Mouse (Mus musculus) right cerebral cortex, adult 2 months (tissue): ENCODE results near the gene Ptpru.

Experiments
- DNase-seq, 2 experiments: peaks; one replicate each; pipeline ENCODE4 v3.0.0; 2021 to 2022; ENCODE audit warnings: low spot score in 2 of 2

The Ptpru gene

DNA sequence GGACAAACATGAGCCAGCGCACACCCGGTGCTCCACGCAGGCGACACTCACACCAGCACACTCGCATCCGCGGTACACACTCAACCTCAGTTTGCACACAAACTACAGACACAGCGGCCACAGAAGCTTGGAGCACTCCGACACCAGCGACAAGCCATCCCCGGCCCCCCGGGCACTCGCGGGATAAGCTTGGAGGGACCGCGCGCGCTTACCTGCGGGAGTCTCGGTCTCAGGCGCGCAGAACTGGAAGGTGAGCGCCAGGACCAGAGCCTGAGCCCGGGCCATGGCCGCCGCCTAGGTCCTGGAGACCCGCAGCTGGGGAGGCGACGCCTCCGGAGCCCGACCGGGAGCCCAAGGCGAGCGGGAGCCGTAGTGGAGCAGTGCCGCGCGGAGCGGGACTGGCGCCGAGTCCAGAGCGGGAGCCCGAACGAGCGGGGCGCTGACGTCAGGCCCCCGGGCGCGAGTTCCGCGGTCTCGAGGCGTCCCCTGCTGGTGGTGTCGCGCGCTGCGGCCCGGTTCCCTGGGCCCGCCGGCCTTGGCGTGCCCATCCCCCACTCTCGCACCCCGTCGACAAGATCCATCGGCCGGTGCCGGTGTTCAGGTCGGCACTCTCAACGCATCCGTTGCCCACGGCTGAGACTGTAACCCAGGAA lies at the start of gene Ptpru:
Gene Ptpru, minus strand, starts transcription at position 417 of the 653 bp plus-strand sequence.
- DNase-seq = peak; percentile 90 to 93

DNA sequence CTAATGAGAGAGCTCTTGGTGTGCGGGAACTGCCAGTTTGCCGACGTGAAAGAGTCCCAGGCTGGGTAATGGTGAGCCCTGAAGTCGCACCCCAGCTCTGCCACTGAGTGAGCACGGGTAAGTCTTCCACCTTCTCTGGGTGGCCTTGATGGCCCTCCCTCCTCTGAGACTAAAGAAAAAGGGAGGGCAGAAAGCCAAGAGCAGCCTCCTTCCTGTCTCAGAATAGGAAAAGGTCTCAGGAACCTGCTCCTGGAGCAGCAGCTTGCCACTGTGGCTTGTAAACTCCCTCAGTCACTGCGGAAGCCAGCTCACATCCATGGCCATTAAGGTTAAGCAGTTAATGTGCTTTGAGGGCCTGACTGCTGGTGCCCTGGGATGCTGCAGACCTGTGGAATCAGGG lies 47.3 kb upstream of the Ptpru start:
- no peak for DNase-seq

DNA sequence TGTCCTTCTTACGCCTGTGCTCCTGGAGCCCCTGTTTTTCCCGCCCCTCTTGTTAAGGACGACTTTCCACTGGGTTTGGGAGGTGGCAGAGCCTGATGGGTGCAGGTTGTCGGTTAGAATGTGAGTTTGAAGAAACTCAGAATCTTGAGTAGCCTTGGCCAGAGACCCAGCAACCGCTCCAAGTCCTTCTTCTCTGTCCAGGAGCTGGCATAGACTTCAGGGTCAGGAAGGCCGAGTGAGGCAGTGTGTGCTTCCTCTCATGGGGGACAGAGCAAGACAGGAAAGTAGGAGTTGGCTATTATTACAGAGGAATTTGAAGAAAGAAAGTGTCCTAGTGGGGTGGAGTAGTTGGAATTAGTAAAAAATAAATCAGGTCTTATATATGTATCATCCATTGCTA lies 45.5 kb upstream of the Ptpru start:
- no peak for DNase-seq

- DNase-seq = no peak
These were observed 43.2 kb upstream of the Ptpru start for GRCm38 (mm10) chr4:131881306-131881705.

GRCm38 (mm10) chr4:131879692-131880091 lies 41.6 kb upstream of the Ptpru start:
- no peak for DNase-seq

DNA sequence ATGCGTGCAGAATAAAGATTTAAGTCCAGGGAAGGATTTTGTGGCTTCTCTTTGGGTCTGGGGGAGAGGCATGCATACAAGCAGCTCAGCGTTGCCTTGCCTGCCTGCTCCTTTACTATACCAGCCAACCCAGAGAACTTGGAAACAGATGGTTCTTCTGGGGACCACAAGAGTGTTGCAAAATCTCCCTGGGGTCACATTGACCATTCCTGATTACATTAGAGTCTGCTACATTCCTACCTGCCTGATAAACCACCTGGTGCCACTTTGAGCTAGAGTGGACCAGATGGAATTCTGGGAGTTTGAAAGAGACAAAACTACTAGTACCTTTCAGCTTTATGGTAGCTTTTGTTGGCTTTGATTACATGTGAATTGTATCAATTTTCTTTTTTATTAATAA lies 38.7 kb upstream of the Ptpru start:
- DNase-seq = no peak

- no peak for DNase-seq
These were observed 37.2 kb upstream of the Ptpru start for GRCm38 (mm10) chr4:131875242-131875641.

GRCm38 (mm10) chr4:131874567-131874966 lies 36.5 kb upstream of the Ptpru start:
- no peak for DNase-seq

DNA sequence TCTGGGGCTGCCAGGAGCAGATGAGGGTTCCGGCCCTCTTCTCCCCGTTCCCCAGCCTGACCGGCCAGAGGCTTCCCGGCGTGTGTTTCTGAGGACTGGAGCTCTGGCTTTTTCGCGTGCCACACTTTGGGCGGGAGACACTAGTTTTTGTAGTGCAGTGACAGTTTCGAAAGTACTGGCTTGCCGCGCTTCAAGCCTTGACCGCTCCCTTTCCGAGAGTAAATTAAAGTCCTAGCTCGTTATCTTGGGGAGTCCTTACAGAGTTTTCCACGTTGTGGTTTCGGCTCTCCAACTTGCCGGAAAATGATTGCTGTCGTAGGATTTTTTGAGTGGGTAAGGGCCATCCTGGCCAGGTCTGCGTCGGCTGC lies 36.1 kb upstream of the Ptpru start:
- no peak for DNase-seq

- DNase-seq = peak; percentile 88 to 92
These were observed 35.4 kb upstream of the Ptpru start, which contains the start of gene Srsf4 for GRCm38 (mm10) chr4:131873293-131874168. TSS of gene Srsf4 (plus strand) at chr4:131873617.

DNA sequence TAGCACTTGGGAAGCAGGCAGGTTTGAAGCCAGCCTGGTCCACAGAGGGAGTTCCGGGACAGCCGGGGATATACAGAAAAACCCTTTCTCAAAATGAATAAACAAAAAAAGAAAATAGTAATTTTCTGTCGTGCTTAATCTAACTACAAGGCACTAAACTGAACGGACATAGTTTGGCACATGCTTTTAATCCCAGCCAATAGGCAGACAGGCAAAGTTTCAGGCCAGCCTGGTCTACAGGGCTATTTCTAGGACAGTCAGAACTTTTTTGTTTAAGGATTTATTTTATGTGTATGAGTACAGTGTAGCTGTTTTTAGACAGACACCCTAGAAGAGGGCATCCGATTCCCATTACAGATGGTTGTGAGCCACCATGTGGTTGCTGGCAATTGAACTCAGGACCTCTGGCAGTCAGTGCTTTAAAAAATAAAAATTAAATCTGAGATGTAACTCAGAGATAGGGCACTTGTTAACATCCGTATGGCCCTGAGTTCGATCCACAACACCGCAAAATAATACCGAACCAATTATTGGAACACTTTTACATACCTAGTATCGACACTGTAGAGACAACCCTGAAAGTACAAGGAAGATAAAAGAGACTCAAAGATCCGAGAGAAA lies 34.7 kb upstream of the Ptpru start:
- no peak for DNase-seq

DNA sequence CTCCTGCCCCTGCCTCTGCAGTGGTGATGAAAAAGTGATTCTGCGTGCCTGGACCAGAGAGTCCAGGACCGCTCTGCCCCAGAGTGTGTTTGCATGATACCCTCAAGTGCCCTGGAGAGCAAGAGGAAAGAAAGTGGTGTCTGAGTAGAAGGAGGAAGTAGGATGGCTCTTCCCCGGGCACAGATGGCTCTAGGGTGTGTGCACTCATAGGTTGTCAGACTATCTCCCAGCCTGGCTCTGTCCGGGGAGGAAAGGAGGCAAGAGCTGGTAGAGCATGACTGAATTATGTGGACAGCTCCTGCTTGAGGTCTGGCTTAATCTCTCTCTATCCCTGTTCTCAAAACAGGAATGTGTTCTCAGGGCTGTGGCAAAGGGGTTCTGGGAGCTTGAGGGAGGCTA lies 23.3 kb upstream of the Ptpru start:
- no peak for DNase-seq

DNA sequence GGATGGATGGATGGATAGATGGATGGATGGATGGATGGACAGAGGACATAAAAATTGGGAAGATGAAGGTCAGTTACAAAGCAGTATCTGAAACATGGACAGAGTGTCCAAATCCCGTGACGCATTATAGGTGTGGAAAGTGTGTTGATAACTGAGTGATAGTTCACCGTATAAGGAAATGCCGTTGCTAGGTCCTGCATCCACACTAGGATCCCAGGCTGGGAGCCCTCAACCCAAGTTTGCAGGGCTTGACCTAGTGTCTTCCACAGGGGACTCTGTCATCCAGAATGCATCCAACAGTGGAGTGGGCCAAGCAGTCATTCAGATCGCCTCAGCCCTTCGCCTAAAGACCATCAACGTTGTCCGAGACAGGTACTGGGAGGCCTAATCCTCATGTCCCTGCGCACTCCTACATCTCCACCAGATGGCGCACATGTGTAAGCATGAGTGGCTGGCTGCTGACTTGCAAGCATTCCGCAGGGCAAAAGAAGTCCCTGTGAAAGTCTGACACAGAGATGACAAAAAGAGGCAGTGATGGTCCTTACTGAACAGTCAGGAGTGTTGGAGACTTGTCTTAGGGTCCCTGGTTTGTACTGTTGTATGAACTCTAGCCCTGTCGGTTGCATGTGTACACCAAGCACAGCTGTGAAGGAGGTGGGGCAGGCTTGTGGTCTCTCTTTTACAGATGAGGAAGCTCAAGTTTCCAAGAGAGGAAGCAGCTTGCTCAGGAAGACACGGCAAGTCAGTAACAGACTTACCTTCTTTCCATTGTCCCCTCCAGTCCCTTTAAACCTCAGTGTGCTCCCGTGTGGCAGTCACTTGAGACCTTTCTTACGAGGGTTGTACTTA lies 22.6 kb upstream of the Ptpru start:
- peak; percentile 87 to 89 for DNase-seq

- DNase-seq = no peak
These were observed 16.9 kb upstream of the Ptpru start for GRCm38 (mm10) chr4:131854950-131855349.

DNA sequence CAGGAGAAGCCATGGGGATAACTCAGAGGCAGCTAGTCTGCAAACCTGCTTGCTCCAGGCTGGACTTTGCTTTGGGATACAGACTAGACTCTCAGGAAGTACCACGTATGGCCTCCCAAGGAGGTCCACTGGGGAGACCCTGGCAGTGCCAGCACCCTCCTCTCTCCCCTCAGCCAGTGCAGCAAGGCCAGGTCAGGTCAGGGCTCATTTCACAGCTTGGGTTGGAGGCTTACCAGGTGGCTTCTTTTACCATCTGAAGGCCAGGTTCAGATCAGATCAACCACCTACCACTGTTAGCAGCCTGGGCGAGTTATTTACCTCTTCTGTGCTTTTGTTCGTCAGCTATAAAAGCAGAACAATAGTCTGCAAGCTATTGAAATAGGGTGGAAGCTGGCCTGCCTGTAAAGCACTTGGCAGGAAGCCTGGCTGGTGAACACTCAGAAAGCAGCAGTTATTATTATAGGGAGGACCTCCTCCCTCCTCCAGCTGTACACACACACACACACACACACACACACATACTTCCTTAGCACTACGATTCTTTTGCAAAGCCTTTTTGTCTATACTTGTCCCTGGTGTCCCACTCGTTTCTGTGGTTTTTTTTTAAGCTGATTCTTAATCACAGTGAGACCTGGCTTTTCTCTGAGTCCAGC lies 12.0 kb upstream of the Ptpru start:
- peak; percentile 68 to 71 for DNase-seq

GRCm38 (mm10) chr4:131848082-131848481 lies 10.0 kb upstream of the Ptpru start:
- DNase-seq = no peak

DNA sequence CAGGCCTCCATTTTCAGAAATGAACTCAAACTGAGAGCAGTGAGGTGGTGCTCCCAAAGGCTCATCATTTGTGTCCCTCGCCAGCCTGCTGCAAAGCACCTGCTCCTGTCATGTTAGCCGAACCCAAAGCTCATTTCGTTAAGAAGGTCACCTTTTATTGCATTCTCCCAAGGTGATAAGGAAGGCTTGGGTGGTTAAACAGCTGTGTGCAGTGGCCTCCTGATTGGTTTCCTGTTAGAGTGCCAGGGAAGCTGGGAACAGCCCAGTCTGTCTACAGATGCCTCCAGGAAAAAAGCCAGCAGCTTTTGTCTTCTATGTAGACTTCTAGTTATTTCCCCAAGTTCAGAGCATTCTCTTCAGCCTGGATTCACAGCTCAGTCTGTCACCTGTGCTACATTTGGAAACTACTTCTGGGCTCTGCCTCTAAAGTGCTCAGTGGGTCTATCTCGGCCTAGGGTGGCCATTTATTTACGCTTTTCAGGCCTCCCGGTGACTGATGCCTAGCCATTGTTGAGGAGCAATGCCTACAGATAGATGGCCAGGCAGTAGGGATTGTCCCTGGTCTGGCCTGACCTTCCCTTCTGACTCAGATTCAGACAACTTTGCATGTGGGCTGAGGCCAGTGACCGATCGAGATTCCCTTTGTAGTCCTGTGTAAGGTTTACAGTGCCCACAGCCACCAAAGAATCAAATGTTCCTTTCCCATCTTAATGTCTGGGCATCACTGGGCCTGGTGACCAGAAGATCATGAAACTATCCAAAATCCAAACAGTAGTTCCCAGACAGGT lies 8.1 kb upstream of the Ptpru start:
- no peak for DNase-seq

GRCm38 (mm10) chr4:131843290-131843743 lies 5.2 kb upstream of the Ptpru start, which contains the start of gene Mecr:
TSS of gene Mecr (plus strand) at chr4:131843470.
- peak; percentile 97 for DNase-seq

DNA sequence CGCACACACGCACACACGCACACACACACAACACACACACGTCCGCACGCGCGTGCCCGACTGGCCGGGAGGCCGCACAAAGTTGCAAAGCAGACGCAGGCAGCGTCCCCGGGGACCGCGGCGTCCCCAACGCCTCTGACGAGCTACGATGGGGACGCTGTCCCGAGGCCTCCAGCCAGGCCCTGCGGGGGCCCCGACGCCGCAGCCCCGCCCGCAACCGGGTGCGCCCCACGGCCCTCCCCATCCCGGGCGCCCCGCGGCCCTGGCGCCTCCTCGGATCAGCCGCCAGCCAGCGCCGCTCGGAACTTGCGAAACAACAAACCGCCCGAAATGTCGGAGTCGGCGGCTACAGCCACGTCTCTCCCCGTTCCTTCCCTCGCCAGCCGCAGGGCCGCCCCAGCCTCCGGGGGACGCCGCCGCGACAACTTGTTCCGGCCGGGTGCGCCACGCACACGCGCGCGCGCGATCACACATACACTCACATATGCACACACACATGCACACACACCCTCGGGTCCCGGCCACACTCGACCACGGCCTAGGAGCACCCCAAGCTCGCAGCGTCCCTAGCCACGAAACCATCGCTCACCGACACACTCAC lies 1.1 kb downstream of the Ptpru start:
- DNase-seq = peak in 1 of 2 experiments; percentile 27
